ENCODE assay signal across 8 mouse cellular contexts in the genomic region with DNA sequence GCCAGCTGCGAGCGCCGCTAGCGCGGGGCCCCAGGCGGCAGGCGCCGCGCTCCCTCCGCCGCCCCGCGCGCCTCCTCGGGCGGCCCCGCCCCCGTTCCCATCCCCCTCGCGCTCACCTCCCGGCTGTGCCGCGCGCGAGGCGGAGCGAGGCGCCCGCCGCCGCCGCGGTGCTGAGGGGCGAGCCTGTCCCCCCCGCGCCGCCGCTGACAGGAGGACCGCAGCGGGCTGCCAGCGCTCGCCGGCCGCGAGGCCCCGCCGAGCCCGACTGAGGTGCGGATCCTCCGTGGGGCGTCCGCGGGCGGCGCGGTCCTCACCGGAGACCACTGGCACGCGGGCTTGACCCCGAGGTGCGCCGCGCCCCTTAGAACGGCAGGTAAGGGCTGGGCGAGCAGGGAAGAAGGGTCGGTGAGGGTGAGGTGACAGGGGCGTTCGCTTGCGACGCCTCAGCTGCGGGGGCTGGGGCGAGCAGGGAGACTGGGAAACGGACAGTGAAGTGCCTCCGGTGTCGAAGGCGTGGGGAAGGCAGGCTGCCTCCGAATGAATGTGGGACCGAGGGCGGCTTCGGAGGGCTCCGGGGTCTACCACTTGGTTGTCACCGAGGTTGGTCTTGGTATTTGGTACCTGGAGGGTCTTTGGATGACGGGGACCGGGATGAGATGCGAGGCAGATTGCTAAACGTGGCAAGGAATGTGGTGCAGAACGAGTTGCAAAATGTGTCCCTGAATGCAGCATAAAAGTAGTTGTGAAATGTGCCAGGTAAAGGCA. TPM values are rescaled to one million over a fixed set of nuclear protein-coding genes. Genes with fewer than 3 reads are reported as not detected.
DNase-seq lines count a peak whose midpoint lies in the region; ATAC-seq and TF ChIP-seq lines count a peak whose summit lies in the region.

A gene (plus strand): TSS at position 110 of the 765 bp plus-strand sequence.

- peak; percentile 65 for DNase-seq in 3134 (ENCODE audit: extremely low read depth, insufficient read length, low spot score)
- DNase-seq in adipocyte (ENCODE audit: low spot score) = peak; percentile 32
- peak; percentile 19 for DNase-seq in embryo, embryonic 11.5 days (ENCODE audit: low read depth, low spot score)
- DNase-seq in gastrocnemius, postnatal 4 days (ENCODE audit: low spot score in 2 of 2) = peak; percentile 49 to 69
- DNase-seq in limb, embryonic 10.5 days (ENCODE audit: low spot score) = peak; percentile 71

- no peaks in the 10 kb centered on the region for H3K36me3 ChIP-seq in intestine, embryonic 16.5 days (ENCODE audit: control insufficient read depth, insufficient read depth, low read length)
- no peaks in the 10 kb centered on the region for H3K36me3 ChIP-seq in limb, embryonic 10.5 days
- H3K36me3 ChIP-seq in midbrain, embryonic 12.5 days = no peaks in the 10 kb centered on the region
- no peaks in the 10 kb centered on the region for H3K36me3 ChIP-seq in testis, adult 2 months (ENCODE audit: control insufficient read depth, insufficient read depth, low read length)

- H3K9me3 ChIP-seq in intestine, embryonic 16.5 days (ENCODE audit: control insufficient read depth, low read length) = no peaks in the 10 kb centered on the region
- no peaks in the 10 kb centered on the region for H3K9me3 ChIP-seq in limb, embryonic 10.5 days (replicated peaks)
- no peaks in the 10 kb centered on the region for H3K9me3 ChIP-seq in midbrain, embryonic 12.5 days

- 0 out of 2 replicates have a peak, but pooled peaks cover 5% of the 10 kb centered on the region for H3K4me1 ChIP-seq in intestine, embryonic 16.5 days (ENCODE audit: control insufficient read depth, insufficient read depth, low read length)
- peaks cover 16% of the 10 kb centered on the region for H3K4me1 ChIP-seq in limb, embryonic 10.5 days
- peaks cover 3% of the 10 kb centered on the region for H3K4me1 ChIP-seq in midbrain, embryonic 12.5 days
- H3K4me1 ChIP-seq in testis, adult 2 months (ENCODE audit: control insufficient read depth, insufficient read depth, low read length) = peaks cover 3% of the 10 kb centered on the region

- TF ChIP-seq POLR2A in testis, adult 2 months (IDR thresholded peaks at IDR 0.05; ENCODE audit: control insufficient read depth, low read depth, low read length) = no peak

- TF ChIP-seq CTCF in testis, adult 2 months (IDR thresholded peaks at IDR 0.05; ENCODE audit: control insufficient read depth, insufficient read depth, insufficient replicate concordance, low read depth, low read length) = no peak

- peak within 1 kb of the TSS; percentile 84 for H3K27ac ChIP-seq in intestine, embryonic 16.5 days (ENCODE audit: low read length)
- H3K27ac ChIP-seq in limb, embryonic 10.5 days = peak within 1 kb of the TSS; percentile 93
- peak within 1 kb of the TSS; percentile 95 for H3K27ac ChIP-seq in midbrain, embryonic 12.5 days (replicated peaks)
- peak within 1 kb of the TSS; percentile 97 for H3K27ac ChIP-seq in testis, adult 2 months (ENCODE audit: control insufficient read depth, insufficient read depth, low read depth, low read length)

- H3K9ac ChIP-seq in intestine, embryonic 16.5 days (ENCODE audit: low read depth, low read length) = peak within 1 kb of the TSS; percentile 96
- peak within 1 kb of the TSS; percentile 95 for H3K9ac ChIP-seq in midbrain, embryonic 12.5 days (replicated peaks)

- peak; percentile 90 for ATAC-seq in intestine, embryonic 16.5 days
- no peak for ATAC-seq in midbrain, embryonic 12.5 days (ENCODE audit: low FRiP score, low read depth)

- H3K4me2 ChIP-seq in intestine, embryonic 16.5 days (ENCODE audit: low read depth, low read length) = peak within 1 kb of the TSS; percentile 90
- peak within 1 kb of the TSS; percentile 84 for H3K4me2 ChIP-seq in midbrain, embryonic 12.5 days (replicated peaks)

- H3K27me3 ChIP-seq in intestine, embryonic 16.5 days (replicated peaks; ENCODE audit: control insufficient read depth, insufficient read depth, low read length) = no peaks in the 10 kb centered on the region
- 0 out of 2 replicates have a peak, but pooled peaks cover 3% of the 10 kb centered on the region for H3K27me3 ChIP-seq in limb, embryonic 10.5 days (ENCODE audit: low read depth, poor library complexity, severe bottlenecking)
- no peaks in the 10 kb centered on the region for H3K27me3 ChIP-seq in midbrain, embryonic 12.5 days
- no peaks in the 10 kb centered on the region for H3K27me3 ChIP-seq in testis, adult 2 months (ENCODE audit: control insufficient read depth, insufficient read depth, low read length)

- H3K4me3 ChIP-seq in intestine, embryonic 16.5 days (ENCODE audit: low read length) = peak within 1 kb of the TSS; percentile 96
- peak within 1 kb of the TSS; percentile 92 for H3K4me3 ChIP-seq in limb, embryonic 10.5 days
- H3K4me3 ChIP-seq in midbrain, embryonic 12.5 days = peak within 1 kb of the TSS; percentile 90
- H3K4me3 ChIP-seq in testis, adult 2 months (ENCODE audit: control insufficient read depth, low read depth, low read length) = peak within 1 kb of the TSS; percentile 98

- under 1% methylated on average over 54 of the region's 87 CpGs for WGBS in intestine, embryonic 16.5 days
- WGBS in limb, embryonic 10.5 days = 7% methylated on average over 87 of the region's 87 CpGs
- WGBS in midbrain, embryonic 12.5 days = under 1% methylated on average over 64 of the region's 87 CpGs

RNA-seq across cellular contexts. Expression of the gene that starts here (rescaled TPM):
- 10 to 100 TPM; 46.5 to 56.1 TPM for total RNA-seq in gastrocnemius, postnatal 4 days (2021)
- 4.7 and 4.9 TPM in 2 replicates for polyA plus RNA-seq in intestine, embryonic 16.5 days (2015; fragmentation: Nextera tagmentation; extraction: Ambion mirVana)
- 3.9 and 4.3 TPM in 2 replicates for polyA plus RNA-seq in limb, embryonic 10.5 days (2016; fragmentation: Nextera tagmentation; extraction: Ambion mirVana)
- polyA plus RNA-seq in midbrain, embryonic 12.5 days (2016; fragmentation: Nextera tagmentation; extraction: Ambion mirVana) = 17.9 and 19.0 TPM in 2 replicates
- 6.2 TPM in 2 replicates for polyA plus RNA-seq in testis, adult 2 months (2012; rRNA removed)

Comparison
In these comparisons a context has a peak if more than half of its experiments do, and no peak if none do; other contexts are left out.
1. DNase-seq: peak in every context shown above with its lines; median percentile 71 in limb, embryonic 10.5 days; 65 in 3134; 59 in gastrocnemius, postnatal 4 days; 32 in adipocyte; 19 in embryo, embryonic 11.5 days.